Mouse (Mus musculus) forebrain, embryonic 13.5 days (tissue): ENCODE results near the gene Hdhd3. TPM values are rescaled to one million over a fixed set of nuclear protein-coding genes. Genes with fewer than 3 reads are reported as not detected.

ENCODE experiments used
- ATAC-seq: fragments of 200-750 bp; cut with Nextera tagmentation; 2 replicates; pipeline ENCODE4 v1.8.0; 2017
- H3K27ac ChIP-seq: fragments of 300-500 bp; sonication (generic); 2 replicates; pipeline ENCODE4 v1.5.1; 2015; ENCODE audit warnings: inconsistent platforms, mild to moderate bottlenecking, moderate library complexity
- H3K27me3 ChIP-seq: fragments of 300-500 bp; sonication (generic); 2 replicates; pipeline ENCODE4 v1.6.1; 2015; ENCODE audit warnings: mild to moderate bottlenecking, inconsistent platforms
- H3K36me3 ChIP-seq: fragments of 300-500 bp; sonication (generic); 2 replicates; pipeline ENCODE4 v1.6.1; 2015; ENCODE audit warnings: mild to moderate bottlenecking, inconsistent platforms; ENCODE audit not compliant: poor library complexity, severe bottlenecking
- H3K4me1 ChIP-seq: fragments of 300-500 bp; sonication (generic); 2 replicates; pipeline ENCODE4 v1.6.1; 2015; ENCODE audit warnings: inconsistent platforms
- H3K4me2 ChIP-seq: fragments of 300-500 bp; sonication (generic); 2 replicates; pipeline ENCODE4 v1.6.1; 2015; ENCODE audit warnings: inconsistent platforms, mild to moderate bottlenecking, moderate library complexity
- H3K4me3 ChIP-seq: fragments of 300-500 bp; sonication (generic); 2 replicates; pipeline ENCODE4 v1.5.1; 2015; ENCODE audit warnings: mild to moderate bottlenecking, inconsistent platforms
- H3K9ac ChIP-seq: fragments of 300-500 bp; sonication (generic); 2 replicates; pipeline ENCODE4 v1.6.1; 2015; ENCODE audit warnings: mild to moderate bottlenecking, inconsistent platforms
- H3K9me3 ChIP-seq: fragments of 300-500 bp; sonication (generic); replicated peaks from 2 replicates; pipeline ENCODE4 v1.6.1; 2016; ENCODE audit warnings: inconsistent platforms
- WGBS: fragments of 180-500 bp; shearing (Covaris S2); methylation state at CpG from one replicate; pipeline ENCODE4 v1.1.7; 2015; 5-methylcytosine and 5-hydroxymethylcytosine counted together
- polyA plus RNA-seq: library from polyadenylated mRNA; unstranded; fragments of >200 nt; fragmentation: Nextera tagmentation; extraction: Ambion mirVana; gene quantifications from 2 replicates; pipeline ENCODE4 v1.2.1, GENCODE M21; 2015

Hdhd3 gene
- polyA plus RNA-seq, 1 experiment from 2014 or later: 11.2 TPM

GRCm38 (mm10) chr4:62519122-62519848 lies 16.0 kb upstream of the Hdhd3 start:
- Histone ChIP-seq H3K36me3 (peaks cover 12% of the 10 kb centered on the region; the same call in 1 of the 2 replicates), H3K27me3 (no peaks in the 10 kb centered on the region), H3K4me1 (peaks cover 27% of the 10 kb centered on the region), H3K9ac (peak overlapping the region; percentile 85), H3K9me3 (no peaks in the 10 kb centered on the region), H3K4me3 (peak overlapping the region; percentile 76), H3K4me2 (peak overlapping the region; percentile 75), H3K27ac (peak overlapping the region; percentile 74)
- 2% methylated on average over 26 of the region's 26 CpGs for WGBS
- ATAC-seq: peak; percentile 78; the same call in 1 of the 2 replicates

- H3K4me1 ChIP-seq: peaks cover 20% of the 10 kb centered on the region
- peak overlapping the region; percentile 85 for H3K9ac ChIP-seq
- H3K4me2 ChIP-seq: peak overlapping the region; percentile 75
- no peaks in the 10 kb centered on the region for H3K9me3 ChIP-seq
- H3K27me3 ChIP-seq: no peaks in the 10 kb centered on the region
- H3K36me3 ChIP-seq: peaks cover 13% of the 10 kb centered on the region
- ATAC-seq: no peak
- WGBS: 53% methylated on average over 13 of the region's 13 CpGs
- peak overlapping the region; percentile 25; the same call in 1 of the 2 replicates for H3K27ac ChIP-seq
- peak overlapping the region; percentile 76 for H3K4me3 ChIP-seq
Measured at GRCm38 (mm10) chr4:62518416-62519121, 15.3 kb upstream of the Hdhd3 start.

GRCm38 (mm10) chr4:62517538-62518415 lies 14.5 kb upstream of the Hdhd3 start:
- peaks cover 19% of the 10 kb centered on the region for H3K4me1 ChIP-seq
- peak overlapping the region; percentile 75 for H3K4me2 ChIP-seq
- peaks cover 14% of the 10 kb centered on the region for H3K36me3 ChIP-seq
- H3K4me3 ChIP-seq: no peak overlapping the region; the same call in 1 of the 2 replicates
- no peaks in the 10 kb centered on the region for H3K9me3 ChIP-seq
- no peaks in the 10 kb centered on the region for H3K27me3 ChIP-seq
- H3K27ac ChIP-seq: peak overlapping the region; percentile 25; the same call in 1 of the 2 replicates
- peak overlapping the region; percentile 85 for H3K9ac ChIP-seq
- no peak for ATAC-seq
- WGBS: 84% methylated on average over 10 of the region's 10 CpGs

GRCm38 (mm10) chr4:62517046-62517445 lies 13.8 kb upstream of the Hdhd3 start:
- WGBS: 90% methylated on average over 8 of the region's 8 CpGs
- H3K36me3 ChIP-seq: peaks cover 18% of the 10 kb centered on the region
- H3K4me3 ChIP-seq: no peak overlapping the region
- no peak overlapping the region for H3K9ac ChIP-seq
- no peak for ATAC-seq
- H3K4me2 ChIP-seq: no peak overlapping the region
- H3K4me1 ChIP-seq: peaks cover 19% of the 10 kb centered on the region
- no peak overlapping the region for H3K27ac ChIP-seq
- no peaks in the 10 kb centered on the region for H3K27me3 ChIP-seq
- no peaks in the 10 kb centered on the region for H3K9me3 ChIP-seq

DNA sequence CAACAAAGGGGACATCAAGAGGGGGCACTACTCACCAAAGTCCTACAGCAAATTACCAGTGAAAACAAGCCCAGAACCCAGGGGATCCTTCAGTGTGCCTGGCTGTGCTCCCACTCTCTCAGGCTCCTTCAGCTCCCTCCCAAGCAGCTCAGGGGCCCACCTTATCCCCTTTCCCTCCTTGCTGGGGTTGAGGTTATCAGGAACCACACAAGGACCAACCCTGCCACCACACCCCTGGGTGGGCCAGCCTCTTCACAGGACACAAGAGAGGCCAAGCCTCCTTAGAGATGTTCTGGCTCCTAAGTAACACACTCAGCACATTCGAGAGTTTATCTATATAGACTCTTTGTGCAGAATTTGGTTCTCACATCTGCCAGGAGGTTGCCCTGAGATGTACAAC lies 13.3 kb upstream of the Hdhd3 start:
- Histone ChIP-seq H3K36me3 (peaks cover 23% of the 10 kb centered on the region), H3K4me3 (no peak overlapping the region), H3K9me3 (no peaks in the 10 kb centered on the region), H3K27me3 (no peaks in the 10 kb centered on the region), H3K4me2 (no peak overlapping the region), H3K4me1 (peaks cover 19% of the 10 kb centered on the region), H3K27ac (no peak overlapping the region), H3K9ac (no peak overlapping the region)
- ATAC-seq: no peak
- WGBS: 88% methylated on average over 1 of the region's 1 CpGs

- H3K4me1 ChIP-seq: peaks cover 19% of the 10 kb centered on the region
- H3K36me3 ChIP-seq: peaks cover 28% of the 10 kb centered on the region
- H3K4me2 ChIP-seq: no peak overlapping the region
- no peaks in the 10 kb centered on the region for H3K9me3 ChIP-seq
- H3K27me3 ChIP-seq: no peaks in the 10 kb centered on the region
- ATAC-seq: no peak
- no peak overlapping the region for H3K27ac ChIP-seq
- H3K4me3 ChIP-seq: no peak overlapping the region
- 0 out of 2 replicates have a peak overlapping the region, but pooled peaks have one; percentile 5 for H3K9ac ChIP-seq
- whole genome bisulfite sequencing: 50% methylated on average over 2 of the region's 2 CpGs
Measured at GRCm38 (mm10) chr4:62516079-62516478, 12.8 kb upstream of the Hdhd3 start.

- 86% methylated on average over 3 of the region's 3 CpGs for WGBS
- H3K27me3 ChIP-seq: no peaks in the 10 kb centered on the region
- no peak overlapping the region for H3K9ac ChIP-seq
- no peak overlapping the region for H3K4me3 ChIP-seq
- H3K27ac ChIP-seq: no peak overlapping the region
- H3K36me3 ChIP-seq: peaks cover 34% of the 10 kb centered on the region
- no peaks in the 10 kb centered on the region for H3K9me3 ChIP-seq
- H3K4me2 ChIP-seq: no peak overlapping the region
- ATAC-seq: no peak
- H3K4me1 ChIP-seq: peaks cover 18% of the 10 kb centered on the region
Measured at GRCm38 (mm10) chr4:62515490-62515889, 12.2 kb upstream of the Hdhd3 start.

DNA sequence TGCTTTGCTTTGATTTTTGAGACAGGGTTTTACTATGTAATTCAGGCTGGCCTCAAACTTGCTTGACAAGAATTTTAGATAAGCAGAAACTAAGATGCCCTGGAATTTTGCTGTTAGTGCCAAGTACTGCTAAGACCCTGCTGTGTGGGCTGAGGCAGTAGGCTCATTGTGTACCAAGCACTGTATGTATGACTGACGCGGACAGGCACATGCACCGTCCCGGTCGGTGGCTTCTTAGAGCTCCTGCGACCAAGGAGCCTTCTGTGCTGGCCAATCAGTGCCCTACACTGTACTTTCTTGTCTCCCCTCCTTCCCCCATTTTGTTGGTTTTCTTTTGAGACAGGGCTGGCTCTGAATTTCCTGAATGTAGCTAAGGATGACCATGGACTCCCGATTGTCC lies 11.7 kb upstream of the Hdhd3 start:
- no peak overlapping the region for H3K9ac ChIP-seq
- no peak for ATAC-seq
- H3K4me3 ChIP-seq: no peak overlapping the region
- peaks cover 13% of the 10 kb centered on the region for H3K4me1 ChIP-seq
- no peaks in the 10 kb centered on the region for H3K9me3 ChIP-seq
- no peak overlapping the region for H3K27ac ChIP-seq
- WGBS: 90% methylated on average over 7 of the region's 7 CpGs
- no peak overlapping the region for H3K4me2 ChIP-seq
- no peaks in the 10 kb centered on the region for H3K27me3 ChIP-seq
- peaks cover 39% of the 10 kb centered on the region for H3K36me3 ChIP-seq

DNA sequence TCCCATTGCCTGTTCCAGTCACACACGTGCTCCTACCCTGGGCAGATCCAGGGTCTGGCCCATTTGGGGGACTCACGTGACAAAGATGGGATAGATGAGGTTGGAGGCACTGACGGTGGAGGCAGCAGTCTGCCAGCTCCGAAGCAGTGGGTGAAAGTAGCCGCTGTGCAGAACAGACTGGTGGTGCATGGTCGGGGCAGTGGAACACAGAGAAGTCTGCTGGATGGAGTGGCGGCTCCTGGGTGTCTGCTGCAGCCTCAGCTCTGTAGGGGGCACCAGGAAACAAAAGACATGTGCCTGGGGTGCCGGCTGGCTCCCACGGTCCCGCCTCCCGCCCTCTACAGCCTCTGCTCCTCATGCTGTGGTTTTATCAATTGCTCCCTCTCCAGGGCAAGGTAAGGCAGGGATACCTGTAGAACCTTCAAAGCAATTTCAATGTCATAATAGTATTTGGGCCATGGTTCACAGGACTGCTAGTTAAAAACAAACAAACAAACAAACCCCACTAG lies 10.8 kb upstream of the Hdhd3 start:
- H3K4me2 ChIP-seq: no peak overlapping the region
- no peak overlapping the region for H3K4me3 ChIP-seq
- H3K27ac ChIP-seq: peak overlapping the region; percentile 25; the same call in 1 of the 2 replicates
- peaks cover 48% of the 10 kb centered on the region for H3K36me3 ChIP-seq
- H3K4me1 ChIP-seq: peaks cover 11% of the 10 kb centered on the region
- WGBS: 58% methylated on average over 11 of the region's 11 CpGs
- H3K27me3 ChIP-seq: no peaks in the 10 kb centered on the region
- H3K9ac ChIP-seq: no peak overlapping the region
- ATAC-seq: no peak
- no peaks in the 10 kb centered on the region for H3K9me3 ChIP-seq

DNA sequence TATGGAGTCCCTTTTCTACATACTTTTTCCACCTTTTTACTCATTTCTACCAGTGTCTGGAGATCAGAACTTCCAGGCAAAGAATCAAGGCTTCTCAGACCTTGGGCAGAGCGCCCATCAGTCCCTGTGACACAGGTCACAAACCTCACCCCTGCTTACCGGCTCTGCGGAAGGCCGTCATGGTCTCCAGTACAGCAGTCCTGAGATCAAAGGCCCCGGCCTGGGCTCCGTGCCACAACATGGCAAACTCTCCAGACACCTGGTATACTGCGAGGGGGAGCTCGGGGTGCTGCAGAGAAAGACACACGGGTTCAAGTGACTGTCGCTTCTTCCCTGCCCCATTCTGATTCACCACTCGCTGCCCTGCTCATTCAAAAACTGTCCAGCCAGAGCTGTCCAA lies 6.7 kb upstream of the Hdhd3 start:
- Histone ChIP-seq H3K9ac (no peak overlapping the region), H3K4me2 (no peak overlapping the region), H3K36me3 (peaks cover 70% of the 10 kb centered on the region), H3K27ac (no peak overlapping the region), H3K9me3 (no peaks in the 10 kb centered on the region), H3K4me3 (no peak overlapping the region), H3K4me1 (no peaks in the 10 kb centered on the region), H3K27me3 (no peaks in the 10 kb centered on the region)
- WGBS: 93% methylated on average over 11 of the region's 11 CpGs
- ATAC-seq: no peak

DNA sequence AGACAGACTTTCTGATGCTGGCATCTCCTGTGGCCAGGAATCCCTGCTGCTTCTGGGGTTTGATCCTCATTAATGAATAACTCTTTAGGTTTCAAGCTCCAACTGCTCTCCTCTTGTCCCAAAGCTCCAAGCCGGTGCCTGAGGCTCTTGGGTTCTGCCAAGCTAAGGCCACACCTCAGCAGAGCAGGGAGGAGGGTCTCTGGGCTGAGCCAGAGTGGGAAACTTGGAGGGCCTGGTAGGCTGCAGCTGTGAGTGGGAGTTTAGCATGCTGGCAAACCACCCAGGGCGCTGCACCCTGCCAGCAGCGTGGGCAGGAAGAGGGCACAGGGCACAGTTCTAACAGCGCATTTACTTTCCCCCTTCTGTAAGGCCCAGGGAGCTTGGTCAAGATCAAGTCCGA lies 5.6 kb upstream of the Hdhd3 start:
- H3K4me1 ChIP-seq: no peaks in the 10 kb centered on the region
- H3K27ac ChIP-seq: no peak overlapping the region
- H3K36me3 ChIP-seq: peaks cover 68% of the 10 kb centered on the region
- H3K4me2 ChIP-seq: no peak overlapping the region
- H3K9ac ChIP-seq: no peak overlapping the region
- H3K9me3 ChIP-seq: no peaks in the 10 kb centered on the region
- no peak for ATAC-seq
- no peaks in the 10 kb centered on the region for H3K27me3 ChIP-seq
- no peak overlapping the region for H3K4me3 ChIP-seq
- 91% methylated on average over 5 of the region's 5 CpGs for WGBS
